Mouse (Mus musculus): ENCODE measurements around the gene Accs. TPM values are rescaled to one million over a fixed set of nuclear protein-coding genes. Genes with fewer than 3 reads are reported as not detected.

Gene Accs
- polyA plus RNA-seq, 1 experiment from 2014 or later = 9.3 TPM

- WGBS = 74% methylated on average over 9 of the region's 9 CpGs
- no peaks in the 10 kb centered on the region for H3K27me3 ChIP-seq (ENCODE audit: insufficient read depth, poor library complexity, severe bottlenecking)
- no peak for DNase-seq (ENCODE audit: low spot score)
- H3K36me3 ChIP-seq = peaks cover 19% of the 10 kb centered on the region
- H3K27ac ChIP-seq = peak overlapping the region; percentile 54
- H3K9me3 ChIP-seq = no peaks in the 10 kb centered on the region
- no peak overlapping the region for H3K4me3 ChIP-seq
- peaks cover 51% of the 10 kb centered on the region for H3K4me1 ChIP-seq (replicated peaks)
These were observed 65.7 kb downstream of the Accs start for GRCm38 (mm10) chr2:93783926-93784539.

Other genes with a start within 250 kb of the Accs start
- gene Alx4, start 207.6 kb downstream of the Accs start, polyA plus RNA-seq (2016; fragmentation: Nextera tagmentation; extraction: Ambion mirVana) = 7.2 and 9.0 TPM in 2 replicates
- gene Ext2, start 27.4 kb downstream of the Accs start, polyA plus RNA-seq (2016; fragmentation: Nextera tagmentation; extraction: Ambion mirVana) = 69.5 and 77.1 TPM in 2 replicates
- not detected in 2 replicates for gene Accsl, start 19.2 kb upstream of the Accs start, polyA plus RNA-seq (2016; fragmentation: Nextera tagmentation; extraction: Ambion mirVana)
- 3.0 and 4.0 TPM in 2 replicates for gene Gm13889, start 107.3 kb upstream of the Accs start, polyA plus RNA-seq (2016; fragmentation: Nextera tagmentation; extraction: Ambion mirVana)
- gene Gm27027, start 146.4 kb upstream of the Accs start, polyA plus RNA-seq (2016; fragmentation: Nextera tagmentation; extraction: Ambion mirVana) = not detected in 2 replicates
- 57.5 and 58.7 TPM in 2 replicates for gene Alkbh3, start 160.9 kb upstream of the Accs start, polyA plus RNA-seq (2016; fragmentation: Nextera tagmentation; extraction: Ambion mirVana)